Mouse (Mus musculus) heart, postnatal 0 days (tissue): Measurements from ENCODE around the gene Eif4g2. TPM values are rescaled to one million over a fixed set of nuclear protein-coding genes. Genes with fewer than 3 reads are reported as not detected.

ENCODE experiments used
- ATAC-seq: fragments of 200-750 bp; cut with Nextera tagmentation; 2 replicates; pipeline ENCODE4 v1.8.0; 2017; ENCODE audit warnings: low read depth, moderate number of reproducible peaks, moderate library complexity; ENCODE audit not compliant: insufficient read depth
- DNase-seq: peaks from one replicate; pipeline ENCODE4 v3.0.0-alpha.2; 2016; ENCODE audit warnings: low spot score
- H3K27ac ChIP-seq: fragments of 300-500 bp; sonication (generic); 2 replicates; pipeline ENCODE4 v1.5.1; 2014; ENCODE audit warnings: low read depth, mild to moderate bottlenecking
- H3K27me3 ChIP-seq: fragments of 300-500 bp; sonication (generic); 2 replicates; pipeline ENCODE4 v1.6.1; 2014; ENCODE audit warnings: low read length, mixed read lengths; ENCODE audit not compliant: control insufficient read depth, insufficient read depth
- H3K36me3 ChIP-seq: fragments of 300-500 bp; sonication (generic); replicated peaks from 2 replicates; pipeline ENCODE4 v1.6.1; 2014; ENCODE audit warnings: low read length, mixed read lengths; ENCODE audit not compliant: control insufficient read depth, insufficient read depth
- H3K4me1 ChIP-seq: fragments of 300-500 bp; sonication (generic); 2 replicates; pipeline ENCODE4 v1.6.1; 2014; ENCODE audit warnings: antibody characterized with exemption; ENCODE audit not compliant: control insufficient read depth, insufficient read depth
- H3K4me2 ChIP-seq: fragments of 300-500 bp; sonication (generic); 2 replicates; pipeline ENCODE4 v1.6.1; 2014; ENCODE audit warnings: low read depth, mild to moderate bottlenecking, low read length, moderate library complexity
- H3K4me3 ChIP-seq: fragments of 300-500 bp; sonication (generic); 2 replicates; pipeline ENCODE4 v1.5.1; 2014; ENCODE audit warnings: low read depth, low read length
- H3K9ac ChIP-seq: fragments of 300-500 bp; sonication (generic); replicated peaks from 2 replicates; pipeline ENCODE4 v1.6.1; 2014; ENCODE audit warnings: low read depth, low read length, mixed read lengths
- H3K9me3 ChIP-seq: fragments of 300-500 bp; sonication (generic); replicated peaks from 2 replicates; pipeline ENCODE4 v1.6.1; 2016; ENCODE audit warnings: low read length; ENCODE audit not compliant: control insufficient read depth
- CTCF ChIP-seq: IDR thresholded peaks from 2 replicates; pipeline ENCODE4 v1.5.1; 2016; ENCODE audit warnings: antibody characterized with exemption, control low read depth, low read depth
- EP300 ChIP-seq: IDR thresholded peaks from 2 replicates; pipeline ENCODE4 v1.6.1; 2016; ENCODE audit warnings: antibody characterized with exemption, low read depth
- WGBS: fragments of 180-500 bp; shearing (Covaris S2); extraction: QIAGEN DNeasy Blood & Tissue Kit; methylation state at CpG from one replicate; pipeline ENCODE4 v1.1.7; 2014; 5-methylcytosine and 5-hydroxymethylcytosine counted together
- polyA plus RNA-seq: library from polyadenylated mRNA; unstranded; fragments of >200 nt; fragmentation: Nextera tagmentation; extraction: Ambion mirVana; gene quantifications from 2 replicates; pipeline ENCODE4 v1.2.1, GENCODE M21; 2015
- total RNA-seq: library from RNA; depleted of rRNA; stranded (reverse); fragments of >200 nt; gene quantifications from 2 replicates; pipeline ENCODE4 v1.2.3, GENCODE M21; 2014; ENCODE audit warnings: low replicate concordance; rRNA removed

Gene Eif4g2
- total and polyA plus RNA-seq, 2 experiments from 2014 or later = 422 to 470 TPM

DNA sequence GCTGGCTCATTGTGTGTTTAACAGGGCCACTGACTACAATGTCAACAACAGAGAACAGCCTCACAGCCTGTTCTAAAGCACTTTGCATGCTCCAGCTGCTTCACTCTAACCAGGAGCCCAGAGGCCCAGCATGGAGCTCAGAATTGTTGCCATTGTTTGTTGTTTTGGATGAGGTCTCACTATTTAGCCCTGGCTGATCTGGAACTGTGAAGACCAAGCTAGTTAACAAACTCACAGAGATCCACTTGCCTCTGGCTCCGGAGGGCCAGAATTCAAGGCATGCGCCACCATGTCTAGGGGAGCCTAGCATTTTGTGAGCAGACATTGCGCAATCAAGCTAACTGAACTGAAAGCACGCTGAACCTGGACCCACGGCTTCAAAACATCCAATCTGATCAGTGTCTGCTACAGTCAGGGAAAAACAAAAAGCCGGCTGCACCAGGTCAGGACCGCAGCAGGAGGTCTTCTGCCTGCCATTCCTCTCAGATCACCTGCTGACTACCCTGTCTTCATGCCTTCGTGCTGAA lies 58.7 kb downstream of the Eif4g2 start:
- DNase-seq = no peak
- no peaks in the 10 kb centered on the region for H3K9me3 ChIP-seq
- H3K9ac ChIP-seq = no peak overlapping the region
- 0 out of 2 replicates have a peak, but pooled peaks cover 3% of the 10 kb centered on the region for H3K4me1 ChIP-seq
- no peaks in the 10 kb centered on the region for H3K36me3 ChIP-seq
- H3K27ac ChIP-seq = 0 out of 2 replicates have a peak overlapping the region, but pooled peaks have one; percentile 14
- no peak for ATAC-seq
- H3K4me3 ChIP-seq = no peak overlapping the region
- TF ChIP-seq EP300 = no peak
- no peak for TF ChIP-seq CTCF
- no peaks in the 10 kb centered on the region for H3K27me3 ChIP-seq
- WGBS = 35% methylated on average over 8 of the region's 8 CpGs
- H3K4me2 ChIP-seq = no peak overlapping the region

DNA sequence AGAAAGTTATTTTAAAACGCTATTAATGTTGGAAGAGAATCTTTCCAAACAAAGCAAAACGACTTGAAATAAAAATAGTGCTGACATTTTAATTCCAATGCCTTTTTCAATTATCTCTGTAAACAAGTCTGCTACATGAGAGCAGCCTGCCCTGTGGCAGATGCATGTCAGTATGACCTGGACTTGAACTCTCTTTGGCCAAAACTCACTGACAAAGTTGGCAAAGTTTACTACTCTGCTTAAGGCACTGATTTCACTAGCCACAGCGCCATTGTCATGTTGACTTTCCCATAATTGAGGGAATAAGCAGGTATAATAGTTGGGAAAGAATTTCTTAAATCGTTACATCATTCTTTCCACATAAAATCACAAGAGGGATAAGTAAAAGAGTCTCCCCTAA lies 62.0 kb downstream of the Eif4g2 start:
- WGBS = 52% methylated on average over 4 of the region's 4 CpGs
- ATAC-seq = no peak
- no peak overlapping the region for H3K27ac ChIP-seq

More for the DNA sequence above, 62.0 kb downstream of the Eif4g2 start:
- Histone ChIP-seq H3K9ac (no peak overlapping the region), H3K4me1 (0 out of 2 replicates have a peak, but pooled peaks cover 3% of the 10 kb centered on the region), H3K4me2 (no peak overlapping the region), H3K36me3 (no peaks in the 10 kb centered on the region), H3K9me3 (no peaks in the 10 kb centered on the region), H3K4me3 (no peak overlapping the region), H3K27me3 (no peaks in the 10 kb centered on the region)
- DNase-seq = no peak
- TF ChIP-seq EP300 (no peak), CTCF (no peak)

Other genes with a start within 250 kb of the Eif4g2 start
- gene Rnf141, start 238.6 kb downstream of the Eif4g2 start, total RNA-seq = 59.9 and 144 TPM in 2 replicates
- 22.7 and 26.4 TPM in 2 replicates for gene Rnf141, start 238.6 kb downstream of the Eif4g2 start, polyA plus RNA-seq
- gene Lyve1, start 219.8 kb downstream of the Eif4g2 start, total RNA-seq = 38.9 and 56.7 TPM in 2 replicates
- gene Lyve1, start 219.8 kb downstream of the Eif4g2 start, polyA plus RNA-seq = 13.8 and 15.2 TPM in 2 replicates
- 6.5 and 7.6 TPM in 2 replicates for gene Mrvi1, start 100.6 kb downstream of the Eif4g2 start, total RNA-seq
- gene Mrvi1, start 100.6 kb downstream of the Eif4g2 start, polyA plus RNA-seq = 3.1 and 3.5 TPM in 2 replicates
- 11.6 and 17.0 TPM in 2 replicates for gene Ctr9, start 54.1 kb downstream of the Eif4g2 start, total RNA-seq
- 26.2 and 30.4 TPM in 2 replicates for gene Ctr9, start 54.1 kb downstream of the Eif4g2 start, polyA plus RNA-seq